Mouse (Mus musculus) liver, postnatal 0 days (tissue): ENCODE data around the gene Qtrt1. TPM values are rescaled to one million over a fixed set of nuclear protein-coding genes. Genes with fewer than 3 reads are reported as not detected.

ENCODE experiments used
- ATAC-seq: fragments of 200-750 bp; cut with Nextera tagmentation; 2 replicates; pipeline ENCODE4 v1.8.0; 2017; ENCODE audit warnings: mild to moderate bottlenecking, moderate library complexity
- DNase-seq: peaks from one replicate; pipeline ENCODE4 v3.0.0-alpha.2; 2016
- H3K27ac ChIP-seq: fragments of 300-500 bp; sonication (generic); 2 replicates; pipeline ENCODE4 v1.5.1; 2014; ENCODE audit warnings: antibody characterized with exemption, moderate library complexity, mild to moderate bottlenecking, low read depth
- H3K27me3 ChIP-seq: fragments of 300-500 bp; sonication (generic); 2 replicates; pipeline ENCODE4 v1.6.1; 2014; ENCODE audit warnings: low read length, control low read depth, mixed read lengths; ENCODE audit not compliant: insufficient read depth
- H3K36me3 ChIP-seq: fragments of 300-500 bp; sonication (generic); replicated peaks from 2 replicates; pipeline ENCODE4 v1.6.1; 2014; ENCODE audit warnings: mild to moderate bottlenecking, control low read depth, low read length, moderate library complexity, mixed read lengths; ENCODE audit not compliant: insufficient read depth
- H3K4me1 ChIP-seq: fragments of 300-500 bp; sonication (generic); 2 replicates; pipeline ENCODE4 v1.6.1; 2014; ENCODE audit warnings: antibody characterized with exemption, mild to moderate bottlenecking, control low read depth; ENCODE audit not compliant: insufficient read depth
- H3K4me2 ChIP-seq: fragments of 300-500 bp; sonication (generic); 2 replicates; pipeline ENCODE4 v1.6.1; 2014; ENCODE audit warnings: low read depth, mild to moderate bottlenecking, low read length, moderate library complexity, mixed read lengths
- H3K4me3 ChIP-seq: fragments of 300-500 bp; sonication (generic); 2 replicates; pipeline ENCODE4 v1.5.1; 2014; ENCODE audit warnings: low read depth, low read length
- H3K9ac ChIP-seq: fragments of 300-500 bp; sonication (generic); replicated peaks from 2 replicates; pipeline ENCODE4 v1.6.1; 2014; ENCODE audit warnings: mild to moderate bottlenecking, moderate library complexity
- H3K9me3 ChIP-seq: fragments of 300-500 bp; sonication (generic); 2 replicates; pipeline ENCODE4 v1.6.1; 2016; ENCODE audit warnings: mild to moderate bottlenecking, control low read depth, low read length, mixed read lengths
- CTCF ChIP-seq: sonication (generic); IDR thresholded peaks from 2 replicates; pipeline ENCODE4 v1.5.1; 2016; ENCODE audit warnings: antibody characterized with exemption, low read depth
- EP300 ChIP-seq: IDR thresholded peaks from 2 replicates; pipeline ENCODE4 v1.6.1; 2016; ENCODE audit warnings: antibody characterized with exemption, low read depth, mild to moderate bottlenecking
- WGBS: fragments of 180-500 bp; shearing (Covaris S2); extraction: QIAGEN DNeasy Blood & Tissue Kit; methylation state at CpG from one replicate; pipeline ENCODE4 v1.1.7; 2014; ENCODE audit not compliant: insufficient replicate concordance; 5-methylcytosine and 5-hydroxymethylcytosine counted together
- polyA plus RNA-seq: library from polyadenylated mRNA; unstranded; fragments of >200 nt; fragmentation: Nextera tagmentation; extraction: Ambion mirVana; gene quantifications from 2 replicates; pipeline ENCODE4 v1.2.1, GENCODE M21; 2015

Gene Qtrt1
- polyA plus RNA-seq, 1 experiment from 2014 or later = 13.7 TPM

DNA sequence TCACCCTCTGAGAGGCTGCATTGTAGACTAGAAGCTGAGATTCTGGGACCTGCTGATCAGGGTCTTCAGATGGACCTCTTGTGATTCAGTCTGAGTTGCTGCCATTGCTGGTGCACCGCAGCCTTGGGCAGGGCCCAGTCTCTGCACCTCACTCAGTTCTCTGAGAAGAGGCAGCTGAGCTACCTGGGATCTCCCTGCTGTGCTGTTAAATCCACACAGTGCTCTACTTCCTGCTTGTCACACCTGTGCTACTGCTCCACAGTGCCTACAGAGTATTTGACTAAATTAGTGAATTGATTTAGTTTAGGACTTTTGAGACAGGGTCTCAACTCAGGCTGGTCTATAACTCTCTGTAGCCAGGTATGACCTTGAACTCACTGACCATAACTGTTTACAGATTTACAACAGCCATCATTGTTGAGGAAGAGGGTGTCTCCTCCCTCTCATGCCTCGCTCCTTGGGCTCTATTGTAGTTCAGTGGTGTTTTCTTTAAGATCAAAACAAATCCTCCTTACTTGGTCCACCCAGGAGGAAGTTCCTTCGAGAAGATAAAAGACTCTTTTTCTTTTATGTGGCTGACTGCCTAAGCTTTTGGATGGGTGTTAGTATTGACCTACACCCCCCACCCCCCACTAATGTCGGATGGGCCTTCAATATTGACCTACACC is 43.6 kb downstream of the Qtrt1 start:
- no peak overlapping the region for H3K4me2 ChIP-seq
- no peak for DNase-seq
- peaks cover 36% of the 10 kb centered on the region for H3K4me1 ChIP-seq
- H3K9ac ChIP-seq = peak overlapping the region; percentile 7; the same call in 1 of the 2 replicates
- no peaks in the 10 kb centered on the region for H3K27me3 ChIP-seq
- no peak for ATAC-seq
- 0 out of 2 replicates have a peak overlapping the region, but pooled peaks have one; percentile 11 for H3K27ac ChIP-seq
- H3K9me3 ChIP-seq = no peaks in the 10 kb centered on the region
- TF ChIP-seq EP300 (no peak), CTCF (no peak)
- peaks cover 21% of the 10 kb centered on the region for H3K36me3 ChIP-seq
- 53% methylated on average over 4 of the region's 4 CpGs for WGBS
- no peak overlapping the region for H3K4me3 ChIP-seq

DNA sequence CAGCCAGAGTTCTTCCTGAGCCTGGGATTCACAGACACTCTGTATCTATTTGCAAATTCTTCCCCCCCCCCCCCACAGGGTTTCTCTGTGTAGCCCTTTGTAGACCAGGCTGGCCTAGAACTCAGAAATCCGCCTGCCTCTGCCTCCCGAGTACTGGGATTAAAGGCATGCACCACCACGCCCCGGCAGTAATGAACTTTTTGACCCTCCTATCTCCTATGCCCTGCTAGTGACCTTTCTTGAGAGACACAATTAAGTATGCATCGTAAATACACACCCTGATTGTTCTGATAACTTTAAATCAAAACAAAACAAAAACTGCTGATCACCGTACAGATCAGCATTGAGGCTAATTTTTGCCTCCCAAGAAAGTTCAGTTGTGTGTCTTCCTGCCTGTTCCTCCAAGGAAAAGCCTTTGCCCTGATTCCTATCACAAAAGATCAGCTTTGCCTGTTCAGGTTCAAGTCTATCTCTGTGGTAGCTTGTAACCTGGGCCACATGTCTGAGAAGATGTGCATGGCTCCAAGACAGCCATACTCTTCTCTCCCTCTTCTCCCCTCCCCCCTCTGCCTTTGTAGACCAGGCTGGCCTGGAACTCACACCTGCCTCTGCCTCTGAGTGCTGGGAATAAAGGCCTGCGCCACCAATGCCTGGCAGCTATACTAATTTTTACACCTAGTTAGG is 44.8 kb downstream of the Qtrt1 start:
- H3K9ac ChIP-seq = no peak overlapping the region
- H3K4me2 ChIP-seq = no peak overlapping the region
- peaks cover 28% of the 10 kb centered on the region for H3K4me1 ChIP-seq
- ATAC-seq (no peak), DNase-seq (no peak)
- 79% methylated on average over 7 of the region's 7 CpGs for WGBS
- H3K27ac ChIP-seq = peak overlapping the region; percentile 44; the same call in 1 of the 2 replicates
- peaks cover 30% of the 10 kb centered on the region for H3K36me3 ChIP-seq
- H3K27me3 ChIP-seq = no peaks in the 10 kb centered on the region
- no peak for TF ChIP-seq CTCF
- TF ChIP-seq EP300 = no peak
- no peak overlapping the region for H3K4me3 ChIP-seq
- H3K9me3 ChIP-seq = no peaks in the 10 kb centered on the region

DNA sequence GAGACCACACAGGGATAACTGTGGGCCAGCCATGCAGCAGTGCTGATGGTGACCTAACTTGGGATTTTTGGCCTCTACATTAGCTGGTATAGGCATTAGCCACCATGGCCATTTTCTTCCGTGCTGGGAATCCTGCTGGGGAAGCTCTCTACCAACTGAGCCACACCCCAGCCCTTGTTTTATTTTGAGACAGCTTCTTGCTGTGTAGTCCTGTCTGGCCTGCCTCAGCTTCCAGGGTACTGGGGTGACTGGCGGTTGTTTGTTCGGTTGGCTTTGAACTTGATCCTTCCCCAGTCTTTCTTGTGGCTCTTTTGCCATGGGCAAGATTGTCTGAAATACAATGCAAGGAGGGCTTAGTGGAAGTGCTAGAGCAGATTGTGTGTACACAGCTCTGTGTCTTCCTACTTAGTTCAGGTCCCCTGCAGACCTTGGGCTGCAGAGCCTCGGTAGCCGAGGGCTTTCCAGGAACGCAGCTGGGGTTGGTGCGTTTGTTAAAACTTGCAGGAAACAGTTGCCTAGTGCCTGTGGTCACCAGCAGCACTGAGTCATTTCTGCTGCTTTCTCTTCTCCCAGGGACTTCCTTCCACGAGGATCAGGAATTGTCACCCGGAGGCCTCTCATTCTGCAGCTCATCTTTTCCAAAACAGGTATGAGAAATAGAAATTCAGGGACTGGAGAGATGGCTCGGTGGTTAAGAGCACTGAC is 45.4 kb downstream of the Qtrt1 start:
- WGBS = 66% methylated on average over 10 of the region's 10 CpGs
- H3K27ac ChIP-seq = peak overlapping the region; percentile 44
- no peak for ATAC-seq
- H3K9me3 ChIP-seq = no peaks in the 10 kb centered on the region
- TF ChIP-seq EP300 = no peak
- TF ChIP-seq CTCF = no peak
- no peak overlapping the region for H3K4me2 ChIP-seq
- no peak overlapping the region for H3K4me3 ChIP-seq
- H3K36me3 ChIP-seq = peaks cover 37% of the 10 kb centered on the region
- H3K27me3 ChIP-seq = no peaks in the 10 kb centered on the region
- peaks cover 23% of the 10 kb centered on the region for H3K4me1 ChIP-seq
- no peak overlapping the region for H3K9ac ChIP-seq
- DNase-seq = no peak

DNA sequence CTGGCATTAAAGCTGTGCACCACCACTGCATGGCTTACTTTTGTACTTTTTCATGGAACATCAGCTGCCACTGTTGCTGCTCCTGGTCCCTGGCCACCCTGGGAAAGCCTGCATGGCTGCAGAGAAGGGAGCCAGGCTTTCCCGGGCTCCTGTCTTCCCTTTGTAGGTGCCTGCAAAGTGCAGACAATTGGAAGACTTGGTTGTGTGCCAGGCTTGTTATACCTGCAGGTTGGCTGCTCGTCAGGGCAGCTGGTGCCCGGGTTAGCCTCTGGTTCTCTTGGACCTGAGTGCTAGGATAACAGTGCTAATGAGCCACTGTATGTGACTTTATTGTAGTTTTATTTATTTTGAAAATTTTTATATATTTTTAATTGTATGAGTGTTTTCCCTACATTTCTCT is 47.2 kb downstream of the Qtrt1 start:
- ATAC-seq (no peak), DNase-seq (no peak)
- H3K4me2 ChIP-seq = no peak overlapping the region
- no peak overlapping the region for H3K4me3 ChIP-seq
- H3K27ac ChIP-seq = no peak overlapping the region
- H3K27me3 ChIP-seq = no peaks in the 10 kb centered on the region
- no peaks in the 10 kb centered on the region for H3K9me3 ChIP-seq
- peaks cover 25% of the 10 kb centered on the region for H3K4me1 ChIP-seq
- H3K9ac ChIP-seq = no peak overlapping the region
- peaks cover 38% of the 10 kb centered on the region for H3K36me3 ChIP-seq
- 91% methylated on average over 3 of the region's 3 CpGs for whole genome bisulfite sequencing
- TF ChIP-seq CTCF (no peak), EP300 (no peak)

DNA sequence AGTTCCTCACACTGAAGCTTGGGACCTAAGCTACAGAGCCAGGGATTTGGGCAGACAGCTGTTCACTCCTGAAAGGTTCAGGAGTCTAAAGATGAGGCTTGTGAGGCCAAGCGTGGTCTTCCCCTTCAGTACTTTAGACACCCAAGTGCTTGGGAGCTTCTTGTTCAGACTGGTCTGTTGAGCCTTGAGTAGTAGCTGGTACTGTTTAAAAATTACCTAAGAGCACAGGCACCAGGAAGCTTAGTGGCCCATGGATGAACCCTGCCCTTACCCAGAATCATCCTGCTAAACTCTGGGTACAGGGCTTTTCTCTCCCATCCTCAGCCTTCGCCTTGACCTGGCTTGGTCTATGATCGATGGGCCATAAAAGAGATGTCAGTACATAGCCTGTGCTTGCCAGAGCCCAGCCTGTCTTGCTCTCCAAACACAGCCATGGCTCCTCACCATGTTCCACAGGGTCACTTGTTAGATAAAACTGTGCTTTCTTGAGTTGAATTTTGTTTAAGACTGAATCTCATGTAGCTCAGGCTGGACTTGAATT is 48.8 kb downstream of the Qtrt1 start:
- H3K4me2 ChIP-seq = no peak overlapping the region
- no peaks in the 10 kb centered on the region for H3K27me3 ChIP-seq
- H3K27ac ChIP-seq = no peak overlapping the region
- no peak for ATAC-seq
- peaks cover 39% of the 10 kb centered on the region for H3K36me3 ChIP-seq
- WGBS = 87% methylated on average over 3 of the region's 3 CpGs
- no peak overlapping the region for H3K9ac ChIP-seq
- H3K9me3 ChIP-seq = no peaks in the 10 kb centered on the region
- no peak for DNase-seq
- H3K4me1 ChIP-seq = peaks cover 23% of the 10 kb centered on the region
- TF ChIP-seq EP300 (no peak), CTCF (no peak)
- H3K4me3 ChIP-seq = no peak overlapping the region

DNA sequence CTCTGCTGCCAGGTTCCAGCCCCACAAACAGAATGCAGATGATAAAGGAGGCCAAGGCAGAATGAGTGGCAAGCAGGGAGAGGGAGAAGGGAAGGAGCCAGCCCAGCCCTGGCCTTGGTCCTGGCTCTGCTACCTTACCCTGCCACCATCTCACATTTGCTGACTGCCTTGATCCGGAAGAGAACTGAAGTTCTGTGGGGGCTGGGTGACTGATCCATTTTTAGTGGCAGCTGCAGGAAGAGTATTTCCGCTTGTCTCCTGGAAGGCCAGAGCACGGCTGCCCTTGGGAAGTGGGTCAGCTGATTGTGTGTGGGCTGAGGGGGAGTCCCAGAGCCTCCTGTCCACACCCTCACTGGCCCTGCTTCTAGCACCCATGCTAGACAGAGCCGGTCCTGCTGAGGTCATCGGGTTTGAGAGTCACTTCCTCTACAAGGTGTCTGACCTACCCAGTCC is 51.5 kb downstream of the Qtrt1 start:
- H3K4me1 ChIP-seq = peaks cover 12% of the 10 kb centered on the region
- no peak overlapping the region for H3K4me3 ChIP-seq
- H3K36me3 ChIP-seq = peaks cover 57% of the 10 kb centered on the region
- no peaks in the 10 kb centered on the region for H3K9me3 ChIP-seq
- DNase-seq = peak; percentile 41
- TF ChIP-seq CTCF (no peak), EP300 (peak; percentile 46; the same call in 1 of the 2 replicates)
- peak; percentile 79 for ATAC-seq
- 40% methylated on average over 5 of the region's 5 CpGs for WGBS
- no peak overlapping the region for H3K4me2 ChIP-seq
- peak overlapping the region; percentile 24 for H3K27ac ChIP-seq
- no peaks in the 10 kb centered on the region for H3K27me3 ChIP-seq
- H3K9ac ChIP-seq = no peak overlapping the region
